8 mouse cellular contexts compared by ENCODE assay signal in the genomic region with DNA sequence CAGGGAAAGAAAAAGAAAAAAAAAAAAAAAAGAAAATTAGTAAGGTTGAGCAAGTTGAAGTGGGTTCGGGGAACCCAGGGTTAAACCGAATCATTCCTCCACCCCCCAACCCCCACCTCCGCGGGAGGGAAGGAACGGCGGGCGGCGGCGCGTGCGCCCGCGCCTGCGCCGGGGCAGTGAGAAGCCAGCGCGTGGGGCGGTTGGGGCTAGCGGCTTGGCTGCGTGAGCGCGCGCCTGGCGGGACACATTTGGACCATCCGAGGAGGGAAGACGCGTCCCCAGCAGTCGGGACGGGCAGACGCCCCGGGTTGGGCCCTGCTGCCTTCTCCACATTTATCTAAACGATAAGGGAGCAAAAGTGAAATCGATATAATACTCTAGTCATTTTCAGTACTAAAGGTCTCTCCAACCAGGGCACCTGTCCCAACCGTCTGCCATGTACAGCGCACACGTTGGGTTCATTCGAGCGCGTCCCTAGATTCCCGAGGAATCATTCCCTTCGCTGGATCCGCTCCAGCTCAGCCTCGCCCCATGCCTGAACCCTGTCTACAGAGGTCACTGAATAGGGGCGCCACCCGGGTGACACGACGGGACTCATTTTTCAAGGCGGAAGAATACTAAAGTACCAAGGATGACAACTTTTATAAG. TPM values are rescaled to one million over a fixed set of nuclear protein-coding genes. Genes with fewer than 3 reads are reported as not detected.
DNase-seq lines count a peak whose midpoint lies in the region; ATAC-seq and TF ChIP-seq lines count a peak whose summit lies in the region.

No protein-coding gene starts in this region.

- in situ Hi-C loops in Patski (cut with MboI; ENCODE audit: low pct_unique_long_range_greater_than_20kb) = no loop called here

- ATAC-seq in Patski = peak; percentile 24
- peak; percentile 58 for ATAC-seq in frontal cortex, adult (ENCODE audit: low TSS enrichment)
- peak; percentile 50 for ATAC-seq in hindbrain, embryonic 11.5 days (ENCODE audit: low FRiP score)

- no peak for TF ChIP-seq CTCF in Patski (IDR thresholded peaks at IDR 0.05)
- no peak for TF ChIP-seq CTCF in left cerebral cortex, adult 2 months (IDR thresholded peaks at IDR 0.05)

- peak overlapping the region; percentile 99 for H3K4me3 ChIP-seq in hindbrain, embryonic 11.5 days (ENCODE audit: low read depth, low read length)
- H3K4me3 ChIP-seq in left cerebral cortex, adult 2 months = peak overlapping the region; percentile 100
- H3K4me3 ChIP-seq in macrophage (ENCODE audit: inconsistent target) = peak overlapping the region; percentile 79

- POLR2A ChIA-PET in Patski (lab: Charles Lee) = interaction anchor here (1.8 to 6.4 kb wide), 2 partner anchors 8 to 13 kb away, joined by 3 to 52 read pairs; partner anchors contain the start of genes Rnf167, Slc25a11 and Spag7

- DNase-seq in Patski (ENCODE audit: low read depth, low spot score) = no peak
- DNase-seq in cerebellum, adult 9-10 months = peak; percentile 79
- peak; percentile 88 for DNase-seq in hindbrain, embryonic 11.5 days (ENCODE audit: low spot score)
- peak; percentile 73 to 74 for DNase-seq in left cerebral cortex, adult 2 months (ENCODE audit: extremely low spot score in 1 of 2, low spot score in 2 of 2)
- DNase-seq in retina, postnatal 7 days (ENCODE audit: low read depth, low spot score) = peak; percentile 56
- DNase-seq in urinary bladder, adult 18-20 months (ENCODE audit: low spot score in 2 of 2) = peak; percentile 77 to 87

- intact Hi-C loops in left cerebral cortex, adult 2 months (cut with DNase I) = loop anchor here (10.0 kb wide), 1 partner anchor 420 kb away; the partner anchor contains the start of genes 0610010K14Rik, Gm21988 and Rnasek

- no peaks in the 10 kb centered on the region for H3K9me3 ChIP-seq in hindbrain, embryonic 11.5 days (ENCODE audit: control insufficient read depth, low read length)

- H3K9ac ChIP-seq in hindbrain, embryonic 11.5 days (ENCODE audit: low read depth, low read length) = peak overlapping the region; percentile 97

- H3K27ac ChIP-seq in hindbrain, embryonic 11.5 days (ENCODE audit: low read depth, low read length) = peak overlapping the region; percentile 96
- peak overlapping the region; percentile 99 for H3K27ac ChIP-seq in left cerebral cortex, adult 2 months
- H3K27ac ChIP-seq in macrophage = peak overlapping the region; percentile 96

- no peaks in the 10 kb centered on the region for H3K27me3 ChIP-seq in Patski
- no peaks in the 10 kb centered on the region for H3K27me3 ChIP-seq in hindbrain, embryonic 11.5 days (ENCODE audit: control insufficient read depth, insufficient read depth, low read length)

- under 1% methylated on average over 45 of the region's 48 CpGs for WGBS in hindbrain, embryonic 11.5 days
- WGBS in macrophage (ENCODE audit: missing documents) = under 1% methylated on average over 45 of the region's 48 CpGs

- CTCF ChIA-PET in Patski (lab: Charles Lee) = no interaction called here

- H3K4me1 ChIP-seq in hindbrain, embryonic 11.5 days (replicated peaks; ENCODE audit: control insufficient read depth, insufficient read depth, low read length) = 0 out of 2 replicates have a peak, but pooled peaks cover 12% of the 10 kb centered on the region

- H3K79me2 ChIP-seq in macrophage (ENCODE audit: inconsistent target) = peaks cover 41% of the 10 kb centered on the region

- H3K36me3 ChIP-seq in hindbrain, embryonic 11.5 days (ENCODE audit: control insufficient read depth, insufficient read depth, low read length) = 0 out of 2 replicates have a peak, but pooled peaks cover 4% of the 10 kb centered on the region
- H3K36me3 ChIP-seq in macrophage (ENCODE audit: inconsistent target) = peaks cover 12% of the 10 kb centered on the region; the same call in 1 of the 2 replicates

- H3K4me2 ChIP-seq in hindbrain, embryonic 11.5 days (replicated peaks; ENCODE audit: low read depth, low read length) = peak overlapping the region; percentile 84

RNA-seq across cellular contexts. Expression of gene Pfn1, which starts 0.6 kb away (rescaled TPM):
- polyA plus RNA-seq in Patski (2021) (1,032 TPM), macrophage (2018) (1,563 to 2,873 TPM (median 2,872 TPM) in 3 replicates)
- 1,409 and 1,523 TPM in 2 replicates for polyA plus RNA-seq in hindbrain, embryonic 11.5 days (2014; fragmentation: Nextera tagmentation; extraction: Ambion mirVana)
- 100 to 1,000 TPM; 207 to 224 TPM for total RNA-seq in left cerebral cortex, adult 2 months (2021)
- 100 to 1,000 TPM; 113 to 507 (median 279) TPM for total RNA-seq in macrophage (2018; cell fraction: chromatin; rRNA removed)
- total RNA-seq in macrophage (2018; cell fraction: cytosol; rRNA removed) = 1,000 to 10,000 TPM; 1,533 to 2,376 (median 1,898) TPM
- total RNA-seq in macrophage (2018; cell fraction: nucleus; rRNA removed) = 1,000 to 10,000 TPM in 1 of 26 experiments, 100 to 1,000 TPM in 25; 314 to 1,343 (median 755) TPM

RNA-seq across cellular contexts. Expression of gene Eno3, which starts 2.0 kb away (rescaled TPM):
- 16.2 TPM for polyA plus RNA-seq in Patski (2021)
- polyA plus RNA-seq in hindbrain, embryonic 11.5 days (2014; fragmentation: Nextera tagmentation; extraction: Ambion mirVana) = 23.2 and 26.2 TPM in 2 replicates
- 10 to 100 TPM in 1 of 2 experiments, 1 to 10 TPM in 1; 9.8 to 10.6 TPM for total RNA-seq in left cerebral cortex, adult 2 months (2021)
- total RNA-seq in macrophage (2018; cell fraction: chromatin; rRNA removed) = 10 to 100 TPM in 19 of 26 experiments, 1 to 10 TPM in 7; 3.6 to 24.3 (median 14.3) TPM
- total RNA-seq in macrophage (2018; cell fraction: cytosol; rRNA removed) = 1 to 10 TPM; 2.5 to 4.6 (median 3.9) TPM
- total RNA-seq in macrophage (2018; cell fraction: nucleus; rRNA removed) = 10 to 100 TPM in 6 of 26 experiments, 1 to 10 TPM in 20; 3.0 to 16.2 (median 7.7) TPM
- 3.0 to 5.4 TPM (median 4.8 TPM) in 3 replicates for polyA plus RNA-seq in macrophage (2018)

RNA-seq across cellular contexts. Expression of gene Slc25a11, which starts 7.8 kb away (rescaled TPM):
- polyA plus RNA-seq in Patski (2021) (152 TPM), macrophage (2018) (53.0 to 112 TPM (median 103 TPM) in 3 replicates)
- 138 and 145 TPM in 2 replicates for polyA plus RNA-seq in hindbrain, embryonic 11.5 days (2014; fragmentation: Nextera tagmentation; extraction: Ambion mirVana)
- 100 to 1,000 TPM; 107 to 117 TPM for total RNA-seq in left cerebral cortex, adult 2 months (2021)
- total RNA-seq in macrophage (2018; cell fraction: chromatin; rRNA removed) = 10 to 100 TPM; 17.7 to 93.2 (median 47.9) TPM
- total RNA-seq in macrophage (2018; cell fraction: cytosol; rRNA removed) = 100 to 1,000 TPM in 20 of 26 experiments, 10 to 100 TPM in 6; 79.4 to 138 (median 112) TPM
- 100 to 1,000 TPM in 1 of 26 experiments, 10 to 100 TPM in 25; 31.5 to 107 (median 56.9) TPM for total RNA-seq in macrophage (2018; cell fraction: nucleus; rRNA removed)

RNA-seq across cellular contexts. Expression of gene Rnf167, which starts 8.0 kb away (rescaled TPM):
- polyA plus RNA-seq in Patski (2021) (37.0 TPM), macrophage (2018) (11.6 to 41.2 TPM (median 23.9 TPM) in 3 replicates)
- polyA plus RNA-seq in hindbrain, embryonic 11.5 days (2014; fragmentation: Nextera tagmentation; extraction: Ambion mirVana) = 86.6 and 94.3 TPM in 2 replicates
- total RNA-seq in left cerebral cortex, adult 2 months (2021) = 10 to 100 TPM; 81.7 to 86.9 TPM
- total RNA-seq in macrophage (2018; cell fraction: chromatin; rRNA removed) = 100 to 1,000 TPM in 1 of 26 experiments, 10 to 100 TPM in 25; 27.7 to 110 (median 48.8) TPM
- 10 to 100 TPM; 11.6 to 34.9 (median 20.6) TPM for total RNA-seq in macrophage (2018; cell fraction: cytosol; rRNA removed)
- 100 to 1,000 TPM in 1 of 26 experiments, 10 to 100 TPM in 25; 30.6 to 102 (median 46.4) TPM for total RNA-seq in macrophage (2018; cell fraction: nucleus; rRNA removed)

RNA-seq across cellular contexts. Expression of gene Spag7, which starts 14.2 kb away (rescaled TPM):
- polyA plus RNA-seq in Patski (2021) (155 TPM), macrophage (2018) (72.0 to 176 TPM (median 83.0 TPM) in 3 replicates)
- polyA plus RNA-seq in hindbrain, embryonic 11.5 days (2014; fragmentation: Nextera tagmentation; extraction: Ambion mirVana) = 151 and 176 TPM in 2 replicates
- total RNA-seq in left cerebral cortex, adult 2 months (2021) = 10 to 100 TPM; 52.2 to 56.7 TPM
- total RNA-seq in macrophage (2018; cell fraction: chromatin; rRNA removed) = 10 to 100 TPM; 17.1 to 67.8 (median 46.7) TPM
- total RNA-seq in macrophage (2018; cell fraction: cytosol; rRNA removed) = 10 to 100 TPM; 38.5 to 72.4 (median 53.2) TPM
- 10 to 100 TPM; 21.5 to 47.9 (median 32.1) TPM for total RNA-seq in macrophage (2018; cell fraction: nucleus; rRNA removed)
